Mouse (Mus musculus) megakaryocyte, embryonic 14.5 days (primary cell): ENCODE data around the gene Smarca2.

ENCODE experiments used
- FLI1 ChIP-seq: IDR thresholded peaks from 2 replicates; pipeline ENCODE4 v1.6.1; 2012; ENCODE audit warnings: low read length, inconsistent platforms, mixed read lengths
- GATA1 ChIP-seq: IDR thresholded peaks from 3 replicates; pipeline ENCODE4 v1.6.1; 2012; ENCODE audit warnings: mixed read lengths, low read length, inconsistent platforms, borderline replicate concordance

GRCm38 (mm10) chr19:26617287-26617686 is 12.4 kb downstream of the Smarca2 start:
- TF ChIP-seq GATA1 (no peak), FLI1 (no peak)
